Mouse (Mus musculus): Measurements from ENCODE around the gene Bicc1.

GRCm38 (mm10) chr10:70901193-70901875, 258.2 kb downstream of the Bicc1 start:
- TF ChIP-seq CTCF (IDR thresholded peaks at IDR 0.05) (no peak), EP300 (IDR thresholded peaks at IDR 0.05; ENCODE audit: insufficient read depth, low read depth, low read length) (no peak), POLR2A (IDR thresholded peaks at IDR 0.05; ENCODE audit: insufficient read depth, low read depth, low read length) (no peak)

Data from heart, adult 2 months (tissue).